Comparison of ENCODE assay signal across 21 mouse cellular contexts in genomic region chr1:154177781-154178180, GRCm38 (mm10). TPM values are rescaled to one million over a fixed set of nuclear protein-coding genes. Genes with fewer than 3 reads are reported as not detected.
"Had no signal": no experiment of that assay in that cellular context is flagged by ENCODE, and none has a peak within 500 bp of the region (broad histone marks: within the 10 kb centered on the region; RNA-seq: fewer than 3 reads in every experiment).

No protein-coding gene starts in this region.

- H3K36me3 ChIP-seq: liver, embryonic 13.5 days; lung, embryonic 15.5 days; stomach, embryonic 15.5 days had no signal

- H3K4me1 ChIP-seq: liver, embryonic 13.5 days; stomach, embryonic 15.5 days had no signal

- H3K27me3 ChIP-seq: liver, embryonic 13.5 days; lung, embryonic 15.5 days; stomach, embryonic 15.5 days had no signal

- H3K9ac ChIP-seq: liver, embryonic 13.5 days; lung, embryonic 15.5 days; stomach, embryonic 15.5 days had no signal

- H3K4me3 ChIP-seq: liver, embryonic 13.5 days; lung, embryonic 15.5 days; stomach, embryonic 15.5 days had no signal

- H3K9me3 ChIP-seq: liver, embryonic 13.5 days; lung, embryonic 15.5 days; stomach, embryonic 15.5 days had no signal

- H3K4me2 ChIP-seq: liver, embryonic 13.5 days; lung, embryonic 15.5 days; midbrain, embryonic 11.5 days; stomach, embryonic 15.5 days had no signal

- H3K27ac ChIP-seq: liver, embryonic 13.5 days; lung, embryonic 15.5 days; stomach, embryonic 15.5 days had no signal

- DNase-seq: kidney, adult 18-20 months; kidney, adult 9 months; kidney, postnatal 14 days; kidney, postnatal 4 days; liver, embryonic 13.5 days; lung, postnatal 14 days; lung, postnatal 4 days; midbrain, embryonic 14.5 days; retina, postnatal 1 day; right cerebral cortex, postnatal 25 days; spleen, adult 18-20 months; thymus, adult 2 months; thymus, postnatal 14 days; thymus, postnatal 4 days had no signal

RNA-seq across cellular contexts. Expression of gene Zfp648, which starts 23.2 kb away (rescaled TPM):
- total RNA-seq: liver, adult 2 months; megakaryocyte-erythroid progenitor cell, adult 5-6 weeks; midbrain, postnatal 0 days had no signal
- polyA plus RNA-seq: liver, adult 2 months; liver, embryonic 13.5 days; liver, embryonic 16.5 days; midbrain, embryonic 11.5 days; stomach, embryonic 15.5 days; thymus, adult 2 months had no signal
